Mouse (Mus musculus) C2C12 (cell line): ENCODE measurements around the gene Numa1.

Source experiments
- CEBPB ChIP-seq: IDR thresholded peaks from one replicate; pipeline ENCODE4 v1.6.1; 2011; ENCODE audit warnings: low read depth, mild to moderate bottlenecking, control low read depth, moderate library complexity
- CTCF ChIP-seq: IDR thresholded peaks from one replicate; pipeline ENCODE4 v1.5.1; 2011; ENCODE audit not compliant: control insufficient read depth, insufficient read depth, insufficient read length
- FOSL1 ChIP-seq: IDR thresholded peaks from one replicate; pipeline ENCODE4 v1.8.0; 2011; ENCODE audit warnings: mild to moderate bottlenecking, low read length; ENCODE audit not compliant: poor library complexity, insufficient read depth, severe bottlenecking
- MAX ChIP-seq: IDR thresholded peaks from one replicate; pipeline ENCODE4 v1.6.1; 2011; ENCODE audit warnings: mild to moderate bottlenecking, control low read depth
- MYOD1 ChIP-seq: IDR thresholded peaks from one replicate; pipeline ENCODE4 v1.6.1; 2011; ENCODE audit warnings: low read depth; ENCODE audit not compliant: control insufficient read depth, insufficient read length
- MYOG ChIP-seq: IDR thresholded peaks from one replicate; pipeline ENCODE4 v1.6.1; 2011; ENCODE audit not compliant: control insufficient read depth, insufficient read length; ENCODE audit errors: extremely low read depth
- USF1 ChIP-seq: IDR thresholded peaks from one replicate; pipeline ENCODE4 v1.6.1; 2011; ENCODE audit warnings: low read depth, mild to moderate bottlenecking, control low read depth, moderate library complexity

GRCm38 (mm10) chr7:101954163-101954562 lies 20.3 kb downstream of the Numa1 start:
- TF ChIP-seq MYOG = no peak
- no peak for TF ChIP-seq CTCF
- TF ChIP-seq USF1 = no peak
- TF ChIP-seq CEBPB = no peak
- TF ChIP-seq MAX = no peak
- TF ChIP-seq MYOD1 = no peak
- TF ChIP-seq FOSL1 = no peak
